Comparison of ENCODE assay signal across 8 mouse cellular contexts in genomic region chr5:142550706-142551652, GRCm38 (mm10). TPM values are rescaled to one million over a fixed set of nuclear protein-coding genes. Genes with fewer than 3 reads are reported as not detected.
A peak's percentile ranks its signal among the peaks of the same experiment; 100 is the strongest.
DNase-seq lines count a peak whose midpoint lies in the region; ATAC-seq lines count a peak whose summit lies in the region.

TSS of gene Radil (minus strand) at chr5:142551098.

- ATAC-seq in megakaryocyte progenitor cell, adult 5-6 weeks (replicated peaks; ENCODE audit: poor library complexity): peak; percentile 98

- peak; percentile 94 for DNase-seq in adrenal gland, adult 2 months
- peak; percentile 97 for DNase-seq in embryo, embryonic 11 days
- DNase-seq in gastrocnemius, postnatal 14 days: peak; percentile 98
- peak; percentile 86 for DNase-seq in induced T-regulatory cell, adult 2 months (ENCODE audit: low read depth)
- peak; percentile 96 to 99 for DNase-seq in left cerebral cortex, adult 9 months (ENCODE audit: low spot score in 2 of 2)
- peak; percentile 99 for DNase-seq in right cerebral cortex, postnatal 14 days
- DNase-seq in urinary bladder, postnatal 25 days (ENCODE audit: low spot score): peak; percentile 95

- intact Hi-C loops in gastrocnemius, postnatal 14 days (cut with DNase I; ENCODE audit: low total_unique reads): no loop called here

RNA-seq across cellular contexts. Expression of gene Radil, which starts in this region (rescaled TPM):
- 1 to 10 TPM; 3.5 to 9.3 TPM for total RNA-seq in adrenal gland, adult 2 months (2021)
- 4.9 and 8.3 TPM in 2 replicates for polyA plus RNA-seq in adrenal gland, adult 2 months (2012; rRNA removed)
- 1 to 10 TPM; 2.3 to 2.4 TPM for total RNA-seq in gastrocnemius, postnatal 14 days (2021)
- not detected in 2 replicates for total RNA-seq in megakaryocyte progenitor cell, adult 5-6 weeks (2015)
- not detected in 2 replicates for total RNA-seq in megakaryocyte progenitor cell, adult 5-6 weeks (2017)

Comparison
In these comparisons a context has a peak if more than half of its experiments do, and no peak if none do; other contexts are left out.
1. Peak in every context shown above with its lines: DNase-seq and ATAC-seq.
2. Peak in ATAC-seq in megakaryocyte progenitor cell, adult 5-6 weeks; RNA of the gene not detected or under 1 TPM.